Mouse (Mus musculus) intestine, postnatal 0 days (tissue): ENCODE data around the gene Pdlim1. TPM values are rescaled to one million over a fixed set of nuclear protein-coding genes. Genes with fewer than 3 reads are reported as not detected.

Experiments
- ATAC-seq: fragments of 200-750 bp; cut with Nextera tagmentation; 2 replicates; pipeline ENCODE4 v1.8.0; 2017; ENCODE audit warnings: mild to moderate bottlenecking, moderate TSS enrichment, moderate library complexity
- H3K27ac ChIP-seq: fragments of 300-500 bp; sonication (generic); 2 replicates; pipeline ENCODE4 v1.5.1; 2014; ENCODE audit warnings: mild to moderate bottlenecking, low read depth, low read length, moderate library complexity
- H3K27me3 ChIP-seq: fragments of 300-500 bp; sonication (generic); replicated peaks from 2 replicates; pipeline ENCODE4 v1.6.1; 2014; ENCODE audit warnings: low read length, mixed read lengths; ENCODE audit not compliant: control insufficient read depth, insufficient read depth
- H3K36me3 ChIP-seq: fragments of 300-500 bp; sonication (generic); 2 replicates; pipeline ENCODE4 v1.6.1; 2014; ENCODE audit warnings: mild to moderate bottlenecking, moderate library complexity; ENCODE audit not compliant: control insufficient read depth, insufficient read depth
- H3K4me1 ChIP-seq: fragments of 300-500 bp; sonication (generic); replicated peaks from 2 replicates; pipeline ENCODE4 v1.6.1; 2014; ENCODE audit warnings: antibody characterized with exemption, low read length, mixed read lengths; ENCODE audit not compliant: control insufficient read depth, insufficient read depth
- H3K4me2 ChIP-seq: fragments of 300-500 bp; sonication (generic); replicated peaks from 2 replicates; pipeline ENCODE4 v1.6.1; 2014; ENCODE audit warnings: low read depth, mild to moderate bottlenecking, moderate library complexity
- H3K4me3 ChIP-seq: fragments of 300-500 bp; sonication (generic); 2 replicates; pipeline ENCODE4 v1.5.1; 2014; ENCODE audit warnings: low read depth, low read length
- H3K9ac ChIP-seq: fragments of 300-500 bp; sonication (generic); 2 replicates; pipeline ENCODE4 v1.6.1; 2014; ENCODE audit warnings: mild to moderate bottlenecking, low read depth, low read length
- H3K9me3 ChIP-seq: fragments of 300-500 bp; sonication (generic); 2 replicates; pipeline ENCODE4 v1.6.1; 2016; ENCODE audit warnings: mixed run types; ENCODE audit not compliant: control insufficient read depth
- CTCF ChIP-seq: sonication (generic); IDR thresholded peaks from 2 replicates; pipeline ENCODE4 v1.5.1; 2016; ENCODE audit warnings: low read depth, mild to moderate bottlenecking, control low read depth, antibody characterized with exemption, moderate library complexity
- WGBS: fragments of 180-500 bp; shearing (Covaris S2); extraction: QIAGEN DNeasy Blood & Tissue Kit; methylation state at CpG from one replicate; pipeline ENCODE4 v1.1.7; 2014; 5-methylcytosine and 5-hydroxymethylcytosine counted together
- polyA plus RNA-seq: library from polyadenylated mRNA; unstranded; fragments of >200 nt; fragmentation: Nextera tagmentation; extraction: Ambion mirVana; gene quantifications from 2 replicates; pipeline ENCODE4 v1.2.1, GENCODE M21; 2015

Pdlim1 gene
- polyA plus RNA-seq, 1 experiment from 2014 or later, result 175 TPM

DNA sequence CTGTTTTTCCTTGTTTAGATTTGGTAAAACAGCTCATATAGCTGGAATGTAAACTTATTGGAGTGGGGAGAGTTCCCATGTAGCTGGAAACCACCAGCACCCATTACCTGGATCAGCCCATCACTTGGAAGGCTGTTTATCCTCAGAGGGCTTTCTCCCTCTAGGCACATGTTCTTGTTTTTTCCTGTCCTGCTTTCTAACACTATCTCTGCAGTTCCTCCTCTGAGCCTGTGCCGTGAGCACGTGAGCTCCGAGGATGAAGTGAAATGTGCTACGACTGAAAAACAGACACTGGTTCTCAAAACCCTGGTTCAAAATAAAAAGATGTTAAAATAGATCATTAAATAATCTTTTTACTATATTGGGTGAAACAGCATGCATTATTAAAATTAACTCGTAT is 30.8 kb upstream of the Pdlim1 start:
- H3K27ac ChIP-seq, result no peak overlapping the region
- ATAC-seq, result no peak
- no peaks in the 10 kb centered on the region for H3K9me3 ChIP-seq
- H3K4me3 ChIP-seq, result no peak overlapping the region
- H3K27me3 ChIP-seq, result no peaks in the 10 kb centered on the region
- H3K4me2 ChIP-seq, result no peak overlapping the region
- peaks cover 11% of the 10 kb centered on the region; the same call in 1 of the 2 replicates for H3K36me3 ChIP-seq
- no peak overlapping the region for H3K9ac ChIP-seq
- peaks cover 12% of the 10 kb centered on the region for H3K4me1 ChIP-seq
- 60% methylated on average over 5 of the region's 5 CpGs for WGBS
- no peak for TF ChIP-seq CTCF

DNA sequence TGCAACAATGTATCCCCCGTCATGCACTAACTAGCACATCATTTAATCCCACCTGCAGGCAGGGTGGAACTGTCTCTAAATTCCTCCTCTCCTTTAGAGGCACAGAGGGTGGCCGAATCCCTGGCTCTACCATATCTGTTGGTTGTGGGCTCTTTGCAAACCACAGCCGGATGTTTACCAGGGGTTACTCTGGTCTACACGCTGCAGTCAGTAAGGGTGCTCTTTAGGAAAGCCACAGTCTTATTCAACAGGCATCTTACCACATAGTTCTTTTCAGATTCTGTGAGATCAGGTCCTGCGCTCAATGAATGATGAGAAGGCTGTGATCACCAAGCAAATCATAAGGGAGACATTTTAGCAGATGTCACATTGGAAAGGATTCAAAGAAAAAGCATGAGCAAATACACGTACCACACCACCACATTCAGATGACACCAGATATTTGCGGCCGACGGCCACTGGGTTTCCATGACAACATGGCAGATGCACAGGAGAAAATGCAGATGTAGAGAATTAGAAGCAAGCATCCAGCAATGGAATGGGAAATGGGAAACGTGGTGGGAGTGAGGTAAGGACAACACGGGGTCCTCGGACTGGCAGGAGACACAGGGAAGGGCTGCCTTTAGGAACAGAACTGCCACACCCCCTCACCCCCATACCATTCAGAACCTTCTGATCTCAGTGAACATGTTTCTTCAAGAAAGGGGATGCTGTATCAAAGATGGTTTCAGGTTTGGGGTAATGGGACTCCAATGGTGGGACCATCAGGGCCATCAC is 28.5 kb upstream of the Pdlim1 start:
- Histone ChIP-seq H3K27me3 (no peaks in the 10 kb centered on the region), H3K4me2 (no peak overlapping the region)

DNA sequence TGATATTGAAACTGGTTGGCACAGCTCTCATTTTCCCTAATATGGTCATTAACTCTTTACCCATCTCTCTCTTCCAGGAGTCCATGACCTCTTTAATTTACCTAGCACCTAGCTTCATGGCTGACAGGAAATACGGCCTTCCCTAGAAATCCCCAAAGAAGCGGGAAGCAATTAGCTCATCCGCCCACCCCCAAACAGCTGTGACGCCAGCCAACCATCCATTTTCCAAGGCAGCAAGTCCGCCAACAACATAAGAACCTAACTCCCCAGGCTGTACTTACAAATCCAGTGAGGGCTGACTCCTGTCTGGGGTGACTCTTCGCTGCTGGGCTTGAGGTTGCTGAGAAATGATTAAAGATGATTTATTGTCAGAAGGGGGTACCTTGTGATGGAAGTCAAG is 27.5 kb upstream of the Pdlim1 start:
- H3K36me3 ChIP-seq, result peaks cover 12% of the 10 kb centered on the region
- H3K4me2 ChIP-seq, result no peak overlapping the region
- WGBS, result 80% methylated on average over 6 of the region's 6 CpGs
- H3K27ac ChIP-seq, result no peak overlapping the region
- no peaks in the 10 kb centered on the region for H3K27me3 ChIP-seq
- H3K4me1 ChIP-seq, result 0 out of 2 replicates have a peak, but pooled peaks cover 7% of the 10 kb centered on the region
- H3K4me3 ChIP-seq, result no peak overlapping the region
- no peak for TF ChIP-seq CTCF
- no peak for ATAC-seq
- H3K9me3 ChIP-seq, result no peaks in the 10 kb centered on the region
- H3K9ac ChIP-seq, result no peak overlapping the region

More for the DNA sequence above, 28.5 kb upstream of the Pdlim1 start:
- Histone ChIP-seq H3K36me3 (peaks cover 11% of the 10 kb centered on the region; the same call in 1 of the 2 replicates), H3K9ac (no peak overlapping the region), H3K4me3 (no peak overlapping the region), H3K27ac (no peak overlapping the region), H3K4me1 (0 out of 2 replicates have a peak, but pooled peaks cover 7% of the 10 kb centered on the region), H3K9me3 (no peaks in the 10 kb centered on the region)
- WGBS, result 79% methylated on average over 12 of the region's 12 CpGs
- TF ChIP-seq CTCF, result no peak
- no peak for ATAC-seq

DNA sequence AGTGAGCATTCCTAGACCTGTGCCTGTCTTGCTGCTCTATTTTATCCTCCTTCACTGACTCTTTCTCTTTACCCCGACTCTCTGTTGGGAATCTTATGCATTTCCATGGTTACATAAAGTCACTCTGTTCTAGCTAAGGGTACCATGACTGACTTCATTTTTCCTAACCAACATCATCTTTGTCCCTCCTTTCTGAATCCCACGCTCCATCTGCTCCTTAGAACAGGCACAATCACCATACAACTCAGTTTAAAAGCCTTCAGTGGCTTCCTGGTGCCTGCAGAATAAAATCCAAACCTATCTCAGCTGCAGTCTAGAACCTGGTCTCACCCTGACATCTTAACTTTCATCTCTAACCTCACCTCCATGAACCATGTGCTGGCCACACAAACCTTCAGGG is 26.9 kb upstream of the Pdlim1 start:
- peaks cover 17% of the 10 kb centered on the region for H3K36me3 ChIP-seq
- H3K9me3 ChIP-seq, result no peaks in the 10 kb centered on the region
- no peak for TF ChIP-seq CTCF
- no peak for ATAC-seq
- H3K27ac ChIP-seq, result no peak overlapping the region
- 0 out of 2 replicates have a peak overlapping the region, but pooled peaks have one; percentile 21 for H3K4me2 ChIP-seq
- WGBS, result 73% methylated on average over 2 of the region's 2 CpGs
- no peak overlapping the region for H3K4me3 ChIP-seq
- H3K27me3 ChIP-seq, result no peaks in the 10 kb centered on the region
- no peak overlapping the region for H3K9ac ChIP-seq
- H3K4me1 ChIP-seq, result 0 out of 2 replicates have a peak, but pooled peaks cover 7% of the 10 kb centered on the region

DNA sequence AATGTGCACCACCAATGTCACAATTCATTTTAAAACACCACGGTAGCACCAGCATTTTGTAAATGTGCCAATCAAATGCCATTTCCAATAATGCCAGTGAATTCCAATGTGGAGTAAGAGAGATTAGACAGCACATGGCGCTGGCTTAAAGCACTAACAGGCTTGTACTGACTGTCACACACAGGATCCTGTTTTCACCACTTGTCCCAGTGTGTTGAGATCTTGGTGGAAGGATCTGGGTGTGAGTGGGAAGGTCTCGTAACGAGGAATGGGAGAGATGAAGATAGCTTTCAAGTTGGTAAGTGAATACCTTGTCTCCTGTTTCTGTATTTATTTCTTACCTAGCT is 26.1 kb upstream of the Pdlim1 start:
- H3K27ac ChIP-seq, result peak overlapping the region; percentile 73; the same call in 1 of the 2 replicates
- H3K9ac ChIP-seq, result no peak overlapping the region
- 42% methylated on average over 4 of the region's 4 CpGs for WGBS
- no peaks in the 10 kb centered on the region for H3K9me3 ChIP-seq
- no peak for TF ChIP-seq CTCF
- 0 out of 2 replicates have a peak, but pooled peaks cover 7% of the 10 kb centered on the region for H3K4me1 ChIP-seq
- H3K27me3 ChIP-seq, result no peaks in the 10 kb centered on the region
- H3K36me3 ChIP-seq, result peaks cover 17% of the 10 kb centered on the region
- H3K4me3 ChIP-seq, result no peak overlapping the region
- H3K4me2 ChIP-seq, result peak overlapping the region; percentile 21; the same call in 1 of the 2 replicates
- peak; percentile 40 for ATAC-seq

DNA sequence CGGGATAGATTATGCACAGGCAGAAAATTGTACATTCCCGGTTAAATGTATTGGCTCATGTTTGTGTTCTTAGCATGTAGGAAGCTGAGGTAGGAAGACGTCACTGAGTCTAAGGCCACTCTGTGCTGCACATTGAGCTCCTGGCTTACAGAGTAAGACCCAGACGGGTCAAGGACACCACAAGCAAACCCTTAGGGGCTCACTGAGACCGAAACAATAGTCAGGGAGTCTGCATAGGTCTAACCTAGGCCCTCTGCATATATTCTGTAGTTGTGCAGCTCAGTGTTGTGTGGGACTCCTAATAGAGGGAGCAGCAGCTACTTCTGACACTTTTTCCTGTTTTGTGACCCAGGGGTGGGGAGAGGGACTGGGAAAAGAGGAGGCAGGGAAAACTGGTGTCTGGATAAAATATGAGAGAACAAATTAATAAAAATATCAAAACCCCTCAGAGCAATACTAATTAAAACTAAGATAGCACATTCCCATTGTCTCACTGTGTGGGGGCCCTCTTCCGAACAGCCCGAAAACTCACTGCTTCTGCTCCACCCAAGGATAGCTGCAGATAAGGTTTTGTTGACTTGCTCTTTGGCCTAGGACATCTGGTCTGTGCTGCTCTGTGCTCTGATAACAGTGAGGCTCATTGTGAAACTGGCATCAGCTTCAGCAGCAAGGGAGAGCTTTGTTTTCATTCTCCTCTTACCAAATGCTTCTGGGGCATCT is 25.6 kb upstream of the Pdlim1 start:
- Histone ChIP-seq H3K4me1 (0 out of 2 replicates have a peak, but pooled peaks cover 7% of the 10 kb centered on the region), H3K9ac (no peak overlapping the region), H3K36me3 (peaks cover 17% of the 10 kb centered on the region), H3K9me3 (no peaks in the 10 kb centered on the region), H3K27me3 (no peaks in the 10 kb centered on the region), H3K4me3 (no peak overlapping the region), H3K27ac (peak overlapping the region; percentile 73), H3K4me2 (peak overlapping the region; percentile 21; the same call in 1 of the 2 replicates)
- TF ChIP-seq CTCF, result no peak
- 38% methylated on average over 7 of the region's 7 CpGs for WGBS
- ATAC-seq, result peak; percentile 94
